Mouse (Mus musculus) lung, postnatal 4 days (tissue): ENCODE data around the gene Shisa4.
"Not testable (repeated sequence)": the region's sequence is repeated elsewhere in the genome, so short reads cannot be mapped to it uniquely, and the experiment has no call there.

Source experiments
- DNase-seq, 2 experiments: peaks; one replicate each; pipeline ENCODE4 v3.0.0; 2021

Shisa4 gene

DNA sequence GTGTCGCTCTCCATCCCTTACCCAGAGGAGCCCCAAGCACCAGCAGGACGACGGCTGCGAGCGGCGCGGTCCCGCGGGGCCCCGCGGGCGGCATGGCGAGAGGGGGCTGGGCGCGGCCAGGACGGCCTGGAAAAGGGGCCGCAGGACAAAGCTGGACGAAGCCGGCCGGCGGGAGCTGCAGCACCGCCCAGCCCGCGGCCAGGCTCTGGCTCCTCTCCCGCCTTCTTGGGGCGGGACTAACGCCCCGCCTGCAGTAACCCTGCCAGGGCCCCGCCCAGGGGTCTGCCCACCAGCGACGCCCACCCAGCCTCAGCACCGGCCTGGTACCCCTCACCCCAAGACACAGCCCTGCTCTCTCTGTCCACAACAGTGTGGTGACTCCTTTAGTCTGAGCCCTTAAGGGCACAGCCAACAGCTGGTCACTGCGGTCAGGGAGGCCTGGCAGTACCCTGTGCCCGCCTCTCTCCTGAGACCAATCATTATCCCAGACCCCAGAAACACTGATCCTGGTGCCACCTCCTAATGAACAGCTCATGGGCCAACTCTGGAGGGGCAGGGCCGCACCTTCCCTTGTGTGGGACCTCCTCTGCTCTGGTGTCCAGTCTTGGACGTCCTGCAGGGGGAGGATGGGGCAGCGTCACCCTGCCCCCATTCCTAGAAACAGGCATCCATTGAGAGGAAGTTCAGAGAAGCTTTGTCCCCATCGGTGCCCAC lies at the start of gene Shisa4:
Gene Shisa4, minus strand, starts transcription at position 370 of the 714 bp plus-strand sequence.
- DNase-seq = peak; percentile 83 to 90

DNA sequence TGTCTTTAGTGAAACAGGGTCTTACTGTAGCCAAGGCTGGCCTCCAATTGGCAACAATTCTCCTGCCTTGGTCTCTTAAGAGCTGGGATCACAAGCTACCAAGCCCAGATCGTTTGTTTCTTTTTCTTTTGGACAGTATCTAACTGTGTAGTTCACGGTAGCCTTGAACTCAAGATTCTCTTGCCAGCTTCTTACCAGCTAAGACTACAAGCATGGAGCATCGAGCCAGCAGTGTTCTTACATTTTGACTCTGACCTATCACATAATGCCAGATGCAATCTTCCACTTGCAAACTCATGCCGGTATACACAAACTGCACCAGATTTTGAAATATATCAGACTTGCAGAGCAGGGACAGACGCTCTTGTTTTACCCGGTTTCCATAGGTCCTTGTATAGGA lies 47.7 kb upstream of the Shisa4 start:
- no peak for DNase-seq

DNA sequence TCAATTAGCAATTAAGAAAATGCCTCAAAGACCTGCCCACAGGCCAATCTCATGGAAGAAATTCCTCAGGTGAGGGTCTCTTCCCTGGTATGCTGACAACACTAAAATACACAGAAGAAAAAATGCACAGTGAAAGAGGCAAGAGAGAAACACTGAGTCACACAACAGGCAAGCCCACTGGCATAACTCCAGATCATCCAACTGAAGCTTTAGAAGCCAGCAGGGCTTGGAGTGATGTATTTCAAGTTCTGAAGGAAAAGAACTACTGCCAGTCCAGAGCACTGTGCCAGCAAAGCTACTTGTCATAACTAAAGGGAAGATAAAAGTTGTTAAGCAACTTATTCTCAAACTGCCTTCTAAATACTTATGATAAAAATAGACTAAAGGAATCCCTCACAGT lies 39.0 kb upstream of the Shisa4 start:
- no peak for DNase-seq

DNA sequence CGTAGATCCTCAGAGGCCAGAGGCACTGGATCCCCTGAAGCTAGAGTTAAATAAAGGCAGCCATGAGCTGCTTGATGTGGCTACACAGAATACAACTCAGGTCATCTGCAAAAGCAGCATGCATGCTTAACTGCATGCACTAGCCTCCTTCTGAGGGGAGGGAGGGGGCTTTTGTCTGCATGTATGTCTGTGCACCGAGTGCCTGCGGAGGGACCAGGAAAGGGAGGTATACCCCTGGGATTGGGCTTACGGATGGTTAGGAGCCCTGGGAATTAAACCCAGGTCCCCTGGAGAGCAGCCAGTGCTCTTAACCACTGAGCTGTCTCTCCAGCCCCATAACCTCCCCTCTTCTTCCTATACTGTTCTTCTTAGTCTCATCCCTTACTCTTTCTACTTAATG lies 37.1 kb upstream of the Shisa4 start:
- no peak for DNase-seq

DNA sequence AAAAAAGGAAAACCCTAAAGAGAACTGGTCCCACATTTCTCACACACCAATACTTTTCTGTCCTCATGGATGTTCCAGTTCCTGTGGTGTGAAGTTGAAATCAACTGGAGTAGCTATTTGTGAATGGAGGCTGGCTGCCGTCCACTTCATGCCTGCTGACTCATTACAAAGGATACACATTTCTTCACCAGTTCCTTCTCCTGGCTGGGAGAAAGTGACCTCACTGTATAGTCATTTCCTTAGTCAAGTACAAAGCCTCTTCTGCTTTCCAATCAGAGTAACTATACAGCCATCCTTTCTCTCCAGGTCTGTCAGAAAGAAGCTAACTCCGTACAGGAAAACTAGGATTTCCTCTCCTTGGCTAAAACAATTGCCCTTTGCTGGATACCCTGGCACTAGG lies 35.9 kb upstream of the Shisa4 start:
- DNase-seq = peak; percentile 65 to 74

DNA sequence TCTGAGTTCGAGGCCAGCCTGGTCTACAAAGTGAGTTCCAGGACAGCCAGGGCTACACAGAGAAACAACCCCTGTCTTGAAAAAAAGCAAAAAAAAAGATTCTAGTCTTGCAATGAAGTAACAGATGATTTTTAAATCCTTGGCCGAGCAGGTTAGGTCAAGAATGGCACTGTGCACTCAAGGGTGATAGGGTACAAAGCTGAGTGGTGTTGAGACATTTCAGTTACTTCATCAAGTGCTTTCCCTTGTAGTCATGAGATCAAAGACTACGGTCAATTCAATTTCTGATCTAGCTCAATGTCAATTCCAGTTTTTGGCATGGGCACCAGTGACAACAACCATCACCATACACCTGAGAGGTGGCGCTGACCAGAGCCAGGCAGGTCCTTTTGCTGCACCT lies 33.9 kb upstream of the Shisa4 start:
- DNase-seq = no peak

DNA sequence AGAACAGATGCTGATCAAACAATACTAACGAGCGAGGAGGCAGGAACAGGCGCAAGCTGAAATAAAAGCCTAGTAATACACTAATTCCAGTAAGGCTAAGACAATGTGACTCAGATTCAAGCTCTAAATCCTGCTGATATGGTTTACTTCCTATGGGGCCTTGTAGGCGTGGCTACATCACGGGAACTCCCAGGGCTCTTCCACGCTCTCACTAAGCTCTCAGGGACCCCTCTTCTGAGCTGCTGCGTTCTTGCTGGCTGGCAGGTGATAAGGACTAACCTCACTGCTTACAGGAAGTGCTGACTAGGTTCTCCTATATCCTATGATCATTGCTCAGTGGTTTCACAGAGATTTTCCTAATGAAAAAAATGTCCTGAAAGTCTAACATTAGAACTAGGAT lies 30.3 kb upstream of the Shisa4 start:
- DNase-seq = no peak

DNA sequence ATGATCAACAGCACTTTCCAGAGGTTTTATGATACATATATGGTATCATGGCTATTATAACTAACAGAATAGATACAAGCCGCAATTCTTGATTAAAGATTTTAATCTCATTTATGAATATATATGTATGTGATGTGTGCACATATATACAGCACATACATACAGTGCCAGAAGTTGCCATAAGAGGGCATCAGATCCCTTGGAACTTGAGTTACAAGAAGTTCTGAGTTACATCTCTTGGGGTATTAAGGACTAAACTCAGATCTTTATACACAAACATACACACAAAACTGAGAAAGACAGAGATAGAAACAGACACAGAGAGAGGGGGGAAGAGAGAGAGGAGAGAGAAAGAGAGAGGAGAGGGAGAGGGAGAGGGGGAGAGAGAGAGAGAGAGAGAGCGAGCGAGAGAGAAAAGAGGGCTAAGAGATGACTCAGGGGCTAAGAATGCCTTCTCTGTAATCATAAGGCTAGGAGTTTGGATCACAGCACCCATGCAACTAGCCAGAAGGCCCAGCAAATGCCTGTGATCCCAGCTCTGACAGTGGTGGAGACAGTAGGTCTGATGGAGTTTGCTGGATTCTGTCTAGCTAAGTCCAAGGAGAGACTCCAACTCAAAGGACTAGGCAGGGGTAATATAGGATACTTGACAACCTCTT lies 26.5 kb upstream of the Shisa4 start:
- DNase-seq = no peak

DNA sequence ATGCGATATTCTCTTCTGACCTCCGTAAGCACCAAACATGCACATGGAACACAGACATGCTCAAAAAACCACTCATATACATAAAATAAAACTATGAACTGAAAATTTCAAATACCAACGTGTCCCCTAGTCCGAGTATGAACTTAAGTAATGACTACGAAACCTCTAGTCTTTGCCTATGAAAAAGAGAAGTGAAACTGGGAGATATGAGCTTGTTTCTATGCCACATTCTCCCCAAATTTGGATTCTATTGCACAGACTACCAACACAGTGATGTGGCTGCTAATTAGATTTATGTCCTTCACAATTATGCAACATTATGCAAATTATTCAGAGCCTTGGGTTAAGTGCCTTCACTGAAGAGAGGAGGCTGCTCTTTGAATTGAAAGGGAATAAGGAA lies 24.4 kb upstream of the Shisa4 start:
- no peak for DNase-seq

DNA sequence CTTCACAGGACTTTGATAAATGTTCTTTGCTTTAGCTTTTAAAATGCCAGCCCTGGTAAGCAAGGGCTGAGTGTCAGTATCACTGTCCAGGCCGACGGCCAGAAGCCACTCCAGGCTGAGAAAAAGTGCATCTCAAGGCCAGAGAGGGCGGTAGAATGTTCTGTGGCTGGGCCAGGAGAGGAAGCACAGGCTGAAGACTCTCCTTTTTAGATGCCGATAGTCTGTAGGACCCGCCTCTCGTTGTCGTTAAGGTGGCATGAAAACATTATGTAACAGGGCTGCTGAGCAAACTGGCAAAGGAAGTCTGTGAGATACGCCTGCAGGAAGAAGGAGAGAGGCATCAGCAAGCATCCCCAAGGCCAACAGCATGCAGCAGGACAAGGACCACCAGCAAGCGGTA lies 10.1 kb upstream of the Shisa4 start:
- no peak for DNase-seq

DNA sequence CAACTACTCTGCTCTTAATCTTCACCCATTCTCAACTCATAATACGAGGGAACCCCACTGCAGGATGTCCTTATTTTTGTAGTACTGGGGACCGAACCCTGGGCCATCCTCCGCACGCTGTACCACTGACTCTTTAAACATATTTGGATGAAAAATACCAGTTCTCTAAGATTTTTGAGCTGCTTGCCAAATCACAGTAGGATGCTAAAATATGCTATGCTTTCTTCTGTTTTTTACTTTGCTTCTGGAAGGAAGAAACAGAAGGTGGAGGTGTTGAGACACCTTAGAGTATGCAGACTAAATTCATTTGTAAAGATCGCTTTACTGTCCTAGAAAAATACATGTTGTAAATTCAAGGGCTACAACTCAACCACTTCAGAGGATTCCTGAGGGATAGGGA lies 9.1 kb upstream of the Shisa4 start:
- DNase-seq = no peak

DNA sequence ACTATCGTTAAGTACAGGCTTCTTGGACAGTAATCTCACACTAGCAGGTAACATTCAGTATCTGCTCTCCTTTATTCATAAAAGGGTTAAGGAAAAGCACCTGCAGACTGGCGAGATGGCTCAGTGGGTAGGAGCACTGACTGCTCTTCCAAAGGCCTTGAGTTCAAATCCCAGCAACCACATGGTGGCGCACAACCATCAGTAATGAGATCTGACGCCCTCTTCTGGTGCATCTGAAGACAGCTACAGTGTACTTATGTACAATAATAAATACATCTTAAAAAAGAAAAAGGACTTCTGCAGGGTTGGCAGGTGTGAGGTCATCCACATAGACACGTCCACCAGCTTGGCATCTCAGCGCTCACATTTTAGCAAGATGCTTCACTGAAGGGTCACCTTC lies 6.5 kb upstream of the Shisa4 start:
- DNase-seq = not testable (repeated sequence)

DNA sequence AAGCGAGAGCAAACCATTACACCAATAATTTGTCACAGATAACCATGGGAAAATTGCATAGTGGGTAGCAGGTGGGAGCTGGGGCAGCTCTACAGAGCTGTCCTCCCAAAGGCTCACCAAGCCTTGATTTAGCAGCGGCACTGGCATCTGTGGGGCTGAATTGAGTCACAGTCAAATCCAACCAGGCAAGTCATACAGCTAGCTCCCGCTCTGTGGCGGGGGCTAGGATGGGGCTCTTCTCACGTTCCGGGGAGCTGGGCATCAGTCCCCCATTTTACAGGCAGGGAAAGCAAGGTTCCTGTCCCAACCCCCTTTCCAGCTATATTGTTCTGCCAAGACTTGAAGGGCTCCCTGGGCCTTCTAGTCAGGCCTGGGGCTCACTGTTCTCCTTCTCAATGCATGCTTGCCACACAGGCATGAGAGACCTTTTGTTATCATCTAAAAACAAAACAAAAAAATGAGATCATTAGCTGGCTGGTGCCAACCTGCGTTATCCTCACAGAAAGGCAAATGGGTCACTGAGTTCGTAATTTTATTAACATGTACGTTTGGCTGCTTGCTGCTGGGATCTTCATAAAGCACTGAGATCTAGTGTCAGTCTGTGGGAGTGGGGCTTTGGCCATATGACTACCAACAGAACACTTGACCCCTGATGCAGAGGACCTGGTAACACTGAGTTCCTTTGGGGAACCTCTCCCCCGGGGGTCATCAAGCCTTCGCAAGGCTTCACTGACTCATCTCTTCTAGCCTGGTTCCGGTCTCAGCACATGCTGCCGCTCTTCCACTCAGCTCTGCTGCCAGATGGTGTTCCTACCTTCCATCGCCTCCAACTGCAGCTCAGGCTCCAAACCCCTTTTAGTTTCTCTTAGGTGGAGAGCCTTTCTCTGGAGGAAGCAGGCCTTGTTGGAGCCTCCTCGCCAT lies 5.3 kb upstream of the Shisa4 start:
- DNase-seq = no peak

DNA sequence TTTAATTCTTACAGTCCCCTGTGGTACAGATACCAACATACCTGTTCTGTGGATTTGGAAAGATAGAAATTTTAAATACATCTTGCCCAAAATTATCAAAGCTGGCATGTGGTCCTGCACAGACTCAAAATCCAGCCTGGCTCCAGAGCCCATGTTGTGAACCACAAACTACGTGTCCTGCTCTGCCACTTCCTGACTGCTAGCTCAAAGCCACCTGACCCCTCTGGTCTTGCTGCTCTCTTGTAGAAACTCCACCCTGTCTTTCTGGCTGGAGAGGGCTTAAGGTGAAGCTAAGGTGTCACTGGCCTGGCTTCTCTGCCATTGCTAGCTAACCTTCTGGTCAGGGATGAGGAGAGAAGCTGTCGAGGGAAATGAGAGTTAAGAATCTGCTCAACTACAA lies 4.0 kb upstream of the Shisa4 start:
- no peak for DNase-seq

DNA sequence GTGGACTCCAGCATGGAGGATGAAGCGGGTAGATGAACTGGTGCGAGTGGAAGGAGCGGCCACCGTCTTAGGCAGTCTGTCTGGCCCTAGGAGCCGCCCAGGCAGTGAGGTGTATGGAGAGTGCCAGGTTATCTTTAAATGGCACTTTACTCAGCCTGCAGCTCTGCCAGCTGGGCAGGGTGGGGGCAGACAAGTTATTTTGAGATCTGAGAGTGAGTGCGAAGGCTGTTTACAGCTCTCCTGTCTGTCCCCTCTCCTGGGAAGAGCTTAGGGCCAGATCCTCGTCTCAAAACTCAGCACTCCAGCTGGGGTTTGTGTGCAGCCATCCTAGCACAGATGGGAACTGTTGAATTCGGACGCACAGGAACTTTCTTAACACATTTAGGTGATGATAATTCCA lies 3.5 kb upstream of the Shisa4 start:
- no peak for DNase-seq

DNA sequence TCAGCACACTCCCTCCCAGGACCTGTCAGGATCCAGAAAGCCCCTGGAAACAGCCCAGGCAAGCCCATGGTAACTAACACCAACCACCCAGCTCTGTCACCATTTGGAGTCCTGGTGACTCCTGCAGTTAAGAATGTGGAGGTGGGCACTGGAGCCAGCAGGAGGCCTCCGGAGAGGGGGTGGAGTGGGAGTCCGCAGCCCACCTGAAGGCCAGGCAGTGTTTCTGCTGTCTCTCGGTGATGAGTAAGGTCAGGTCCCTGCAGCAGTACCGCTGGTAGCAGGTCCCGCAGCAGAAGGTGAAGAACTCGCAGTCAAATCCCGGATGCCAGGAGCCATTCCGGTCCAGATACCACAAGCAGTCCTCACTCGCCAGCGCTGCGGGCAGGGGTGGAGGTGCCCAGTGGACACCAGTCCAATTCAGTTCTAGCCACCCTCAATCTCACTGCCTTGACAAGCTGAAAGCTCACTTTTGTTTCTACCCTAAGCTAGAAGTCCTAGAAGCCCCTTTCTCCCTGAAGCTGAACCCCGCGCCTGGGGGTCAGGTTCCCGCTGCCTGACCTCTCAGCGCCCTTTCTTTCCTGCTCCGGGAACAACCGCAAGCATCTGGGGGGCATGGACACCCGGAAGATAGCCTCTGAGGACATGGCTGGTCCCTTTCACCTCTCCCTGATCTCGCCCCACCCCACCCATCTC lies 716 bp downstream of the Shisa4 start:
- no peak for DNase-seq

DNA sequence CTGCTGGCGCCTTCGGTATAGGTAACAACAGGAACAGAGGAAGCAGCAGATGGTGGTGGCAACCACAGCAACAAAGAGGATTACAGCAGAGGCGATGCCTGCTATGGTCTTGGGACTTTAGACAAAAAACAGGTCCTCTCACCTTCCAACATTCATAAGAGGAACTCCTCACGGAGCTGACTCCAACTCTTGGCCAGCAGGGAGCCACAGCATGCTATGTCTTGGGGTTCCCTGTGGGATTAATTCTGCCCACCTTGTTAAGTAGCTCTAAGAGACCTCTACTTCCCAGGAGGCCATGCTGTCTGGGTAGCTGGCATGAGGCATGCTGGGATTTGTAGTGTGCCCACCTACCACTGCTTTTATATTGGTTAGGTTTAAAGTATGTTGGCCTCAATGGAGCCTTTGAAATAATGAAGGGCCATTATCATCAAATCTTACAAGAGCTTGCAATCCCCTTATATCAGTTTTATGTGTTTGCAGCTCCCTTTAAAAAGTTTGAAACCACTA lies 1.8 kb downstream of the Shisa4 start:
- DNase-seq = no peak

DNA sequence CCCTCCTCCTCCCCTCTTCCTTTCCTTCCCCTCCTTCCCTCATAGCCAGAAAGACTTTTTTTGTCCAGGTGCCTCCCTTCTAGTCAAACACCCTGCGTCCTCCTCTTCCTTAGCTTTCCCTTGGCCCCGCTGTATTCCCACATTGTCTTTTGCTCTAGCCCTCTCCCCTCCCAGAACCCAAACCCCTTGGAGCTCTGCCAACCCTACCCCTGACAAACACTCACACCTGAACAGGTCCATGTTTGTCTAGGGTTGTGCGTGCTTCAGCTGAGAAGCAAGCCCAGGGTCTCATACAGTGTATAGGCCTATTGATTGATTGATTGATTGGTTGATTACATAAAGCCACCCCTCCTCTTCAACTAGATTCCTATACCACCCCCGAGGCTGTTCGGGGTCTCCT lies 5.6 kb downstream of the Shisa4 start:
- no peak for DNase-seq

DNA sequence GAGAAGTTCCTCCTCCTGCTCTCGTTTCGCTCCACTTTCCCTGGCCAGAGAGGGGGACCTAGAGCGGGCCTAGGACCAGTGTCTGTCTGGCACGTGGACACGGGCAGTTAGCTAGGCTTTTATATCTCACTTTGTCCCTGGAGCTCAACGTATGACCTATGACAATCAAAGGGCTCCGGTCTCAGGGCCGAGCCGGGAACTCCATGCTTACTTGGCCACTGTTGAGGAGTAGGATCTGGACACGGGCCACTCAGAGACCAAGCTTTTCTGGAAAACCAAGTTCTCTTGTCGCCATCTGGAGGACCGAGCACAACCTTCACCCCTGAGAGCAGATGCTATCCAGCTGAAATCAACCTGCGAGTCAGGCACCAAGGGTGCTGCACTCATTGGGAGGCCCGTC lies 6.1 kb downstream of the Shisa4 start:
- peak; percentile 72 to 73 for DNase-seq

DNA sequence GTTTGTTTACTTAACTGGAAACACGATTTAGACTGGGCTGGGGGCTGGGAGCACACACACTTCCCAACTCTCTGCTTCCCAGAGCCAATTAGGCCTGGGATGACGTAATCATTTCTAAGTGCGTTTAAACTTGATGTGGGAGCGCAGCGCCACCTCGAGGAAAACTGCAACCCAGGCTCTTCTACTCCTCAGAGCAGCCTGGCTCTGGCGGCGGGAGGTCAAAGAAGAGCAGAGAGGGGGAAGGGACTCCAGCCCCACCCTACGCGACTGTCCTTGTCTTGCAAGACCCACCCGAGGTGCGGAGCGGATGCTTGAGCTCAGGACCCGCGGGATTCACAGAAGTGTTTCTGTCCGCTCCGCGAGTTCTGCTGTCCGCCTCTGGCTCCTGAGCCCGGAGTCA lies 6.8 kb downstream of the Shisa4 start:
- peak; percentile 88 to 89 for DNase-seq

DNA sequence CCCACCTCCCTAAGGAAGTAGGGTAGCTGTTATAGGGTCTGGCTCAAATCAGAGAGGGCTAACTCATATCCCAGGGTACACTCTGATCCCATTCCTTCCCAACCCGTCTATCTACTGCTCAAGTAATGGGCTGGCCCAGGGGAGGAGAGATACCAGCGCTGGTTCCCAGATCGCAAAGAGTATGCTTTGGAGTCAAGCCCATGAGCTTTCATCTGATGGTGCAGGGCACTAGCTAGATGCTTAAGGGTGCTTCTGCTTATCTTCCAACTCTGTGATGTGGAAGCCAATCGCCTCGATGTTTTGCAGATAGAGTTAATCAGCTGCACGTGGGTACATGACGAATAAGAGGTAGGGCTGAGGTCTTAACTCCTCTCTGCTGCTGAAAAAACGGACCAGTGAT lies 7.4 kb downstream of the Shisa4 start:
- no peak for DNase-seq

DNA sequence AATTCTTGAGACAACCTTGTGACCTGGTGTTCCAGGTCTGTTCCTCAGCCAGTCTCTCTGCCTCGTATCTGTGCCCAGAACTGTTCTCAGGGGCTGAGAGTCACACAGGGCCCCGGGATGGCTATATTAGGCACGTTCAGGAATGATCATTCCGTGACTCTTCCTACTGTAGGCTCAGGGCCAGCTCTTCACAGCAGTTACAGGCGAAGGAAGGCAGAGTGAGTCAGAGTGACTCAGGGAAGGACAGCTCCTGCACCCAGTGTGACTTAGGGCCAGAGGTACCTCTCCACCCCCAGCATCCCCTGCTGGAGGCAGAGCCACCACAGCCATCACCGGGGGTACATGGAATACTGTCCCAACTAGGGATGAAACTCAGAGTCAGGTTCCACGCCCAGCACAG lies 8.0 kb downstream of the Shisa4 start:
- DNase-seq = no peak

DNA sequence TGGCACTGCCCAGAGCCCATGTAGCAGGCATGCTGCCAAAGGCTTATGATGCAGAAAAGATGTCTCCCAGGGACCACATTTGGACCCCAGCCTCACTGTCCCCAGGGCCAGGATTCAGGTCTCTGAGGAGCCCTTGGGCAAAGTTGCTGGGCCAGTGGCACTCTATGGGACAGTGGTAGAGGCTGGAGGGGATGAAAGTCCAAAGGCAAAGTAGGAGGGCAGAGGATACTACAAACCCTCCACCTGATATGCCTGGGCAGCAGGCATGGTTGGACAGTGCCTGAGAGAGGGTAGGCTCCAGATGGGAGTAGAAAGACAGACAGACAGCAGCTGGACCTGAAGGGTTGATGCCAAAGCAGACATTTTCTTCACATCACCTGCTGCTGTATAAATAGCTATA lies 8.7 kb downstream of the Shisa4 start:
- no peak for DNase-seq
